Mouse (Mus musculus) duodenum, adult 2 months (tissue): ENCODE measurements around the gene Casp8. TPM values are rescaled to one million over a fixed set of nuclear protein-coding genes. Genes with fewer than 3 reads are reported as not detected.

Experiments used
- polyA plus RNA-seq: library from polyadenylated mRNA; depleted of rRNA; stranded (reverse); fragments of >200 nt; gene quantifications from 2 replicates; pipeline ENCODE4 v1.2.3, GENCODE M21; 2012; ENCODE audit warnings: low replicate concordance; rRNA removed

The Casp8 gene
- 2.2 and 2.7 TPM in 2 replicates for polyA plus RNA-seq

GRCm38 (mm10) chr1:58795291-58796058, at the start of gene Casp8:
Gene Casp8 (plus strand): TSS chr1:58795374.

Other genes starting within 250 kb of the Casp8 start
- 0.14 and 0.42 TPM in 2 replicates for gene Fam126b, start 209.1 kb upstream of the Casp8 start, polyA plus RNA-seq
- gene Ndufb3, start 209.0 kb upstream of the Casp8 start, polyA plus RNA-seq: 7.8 and 12.0 TPM in 2 replicates
- 0.12 and 0.60 TPM in 2 replicates for gene Als2cr12, start 99.4 kb upstream of the Casp8 start, polyA plus RNA-seq
- gene Cflar, start 83.9 kb upstream of the Casp8 start, polyA plus RNA-seq: 13.1 and 18.3 TPM in 2 replicates
- 8.5 and 15.5 TPM in 2 replicates for gene Trak2, start 178.1 kb downstream of the Casp8 start, polyA plus RNA-seq
- 6.5 and 7.5 TPM in 2 replicates for gene Stradb, start 178.1 kb downstream of the Casp8 start, polyA plus RNA-seq